Mouse (Mus musculus): ENCODE measurements around the gene Rab28.
A peak's percentile ranks its signal among the peaks of the same experiment; 100 is the strongest.
"Not testable (repeated sequence)": the region's sequence is repeated elsewhere in the genome, so short reads cannot be mapped to it uniquely, and the experiment has no call there.

Gene Rab28

DNA sequence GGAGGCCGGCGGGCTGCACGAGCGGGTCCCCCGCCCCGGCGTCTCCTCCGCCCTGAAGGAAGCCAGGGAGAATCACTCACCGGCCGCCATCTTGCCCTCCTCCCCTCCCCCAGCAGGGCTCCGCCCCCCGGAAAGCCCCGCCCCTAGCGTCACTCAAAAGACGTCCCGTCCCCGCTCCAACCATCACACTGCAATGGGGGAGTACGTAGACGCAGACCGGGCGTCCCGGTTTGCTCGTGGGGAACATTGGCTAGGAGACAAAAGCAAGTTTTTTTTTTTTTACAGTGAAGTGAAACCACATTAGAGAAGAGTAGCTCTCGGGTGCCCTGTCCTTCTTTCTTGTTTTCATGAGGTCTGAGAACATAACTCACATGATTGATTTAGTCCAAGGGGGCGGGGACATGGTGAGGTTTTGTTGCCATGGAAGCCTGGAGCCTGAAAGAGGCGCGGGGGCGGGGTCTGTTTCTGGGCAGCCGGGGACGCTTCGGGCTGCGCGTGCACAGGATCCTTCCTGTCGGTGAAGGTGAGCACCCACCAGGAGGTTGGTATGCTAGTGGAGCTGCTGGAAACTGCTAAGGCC, at the start of gene Rab28:
Rab28 (minus strand) TSS at position 107 of the 580 bp plus-strand sequence.
- DNase-seq: peak; percentile 89 to 95

DNA sequence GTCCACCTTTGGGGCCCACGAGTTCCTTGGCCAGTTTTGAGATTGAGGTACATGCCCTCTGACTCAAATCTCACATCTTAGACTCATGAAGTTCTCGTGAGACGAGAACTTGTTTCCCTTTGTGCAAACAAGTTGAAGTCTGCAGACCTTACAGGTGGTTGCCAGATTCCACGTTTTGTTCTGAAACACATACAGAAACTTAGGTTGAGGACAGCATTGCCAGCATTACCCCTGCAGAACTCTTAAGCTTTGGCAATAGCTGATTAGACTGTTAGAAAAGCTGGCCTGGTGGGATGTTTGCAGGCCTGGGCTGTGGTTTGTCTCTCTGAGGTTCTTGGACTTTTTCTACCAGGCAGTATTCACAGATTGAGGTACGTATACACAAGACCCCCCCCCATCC, 49.4 kb upstream of the Rab28 start:
- no peak for DNase-seq

DNA sequence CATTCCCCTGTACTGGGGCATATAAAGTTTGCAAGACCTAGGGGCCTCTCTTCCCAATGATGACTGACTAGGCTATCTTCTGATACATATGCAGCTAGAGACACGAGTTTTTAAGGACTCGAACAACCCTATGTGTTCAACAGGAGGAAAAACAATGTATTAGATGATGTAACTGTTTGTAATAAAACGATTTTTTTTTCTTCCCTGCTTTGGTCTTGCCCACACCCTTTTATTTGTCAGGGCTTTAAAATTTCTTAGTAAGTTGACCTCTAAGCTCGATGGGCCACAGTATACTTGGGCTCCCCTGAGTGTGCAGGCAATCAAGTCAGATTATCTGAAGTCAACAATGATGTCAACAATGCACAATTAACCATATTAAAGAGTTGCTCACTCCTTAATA, 48.4 kb upstream of the Rab28 start:
- no peak for DNase-seq

DNA sequence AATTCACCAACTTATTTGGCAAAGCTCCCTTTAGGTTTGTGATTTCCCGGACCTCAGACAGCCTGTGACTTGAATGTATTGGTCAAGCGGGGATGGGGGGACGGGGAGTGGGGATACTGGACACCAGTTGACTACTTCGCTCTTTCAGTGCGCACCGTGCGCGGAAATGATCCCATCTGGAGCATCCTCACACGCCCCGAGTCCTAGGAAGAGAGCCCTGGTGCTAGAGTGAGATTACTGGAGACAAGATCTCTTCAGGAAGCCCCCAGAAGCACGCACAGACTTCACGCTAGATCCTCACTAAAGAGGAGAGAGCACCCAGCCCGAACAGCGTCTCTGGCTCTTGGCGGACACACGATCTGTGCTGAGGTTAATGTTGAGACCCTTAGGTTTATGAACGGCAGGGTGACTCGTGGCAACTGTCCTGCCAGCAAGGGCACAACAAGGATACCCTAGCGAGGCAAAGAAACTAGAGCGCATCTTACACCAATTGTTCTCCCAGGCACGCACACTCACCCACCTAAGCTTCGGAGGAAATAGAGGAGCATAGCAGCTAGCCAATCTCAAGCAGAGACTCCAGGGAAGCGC, 47.5 kb upstream of the Rab28 start:
- no peak for DNase-seq

DNA sequence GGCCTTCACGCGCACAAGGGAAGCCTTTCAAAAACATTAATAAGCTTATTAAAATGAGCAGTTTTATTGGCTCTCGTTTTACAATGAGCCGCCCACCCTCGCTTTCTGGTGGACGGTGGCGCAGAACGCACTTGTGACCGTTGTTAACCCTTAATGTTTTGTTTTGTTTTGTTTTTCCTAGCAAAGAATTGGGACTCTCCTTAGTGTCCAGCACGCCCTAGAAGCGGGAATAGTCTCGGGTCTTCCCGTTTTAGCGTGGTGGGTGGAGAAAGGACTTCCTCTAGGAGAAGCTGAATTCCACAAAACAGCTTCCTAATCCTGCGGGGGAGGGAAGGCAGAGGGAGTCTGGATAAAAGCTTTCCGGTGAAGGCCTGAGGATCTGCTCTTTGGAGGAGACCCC, 46.9 kb upstream of the Rab28 start:
- DNase-seq: no peak

DNA sequence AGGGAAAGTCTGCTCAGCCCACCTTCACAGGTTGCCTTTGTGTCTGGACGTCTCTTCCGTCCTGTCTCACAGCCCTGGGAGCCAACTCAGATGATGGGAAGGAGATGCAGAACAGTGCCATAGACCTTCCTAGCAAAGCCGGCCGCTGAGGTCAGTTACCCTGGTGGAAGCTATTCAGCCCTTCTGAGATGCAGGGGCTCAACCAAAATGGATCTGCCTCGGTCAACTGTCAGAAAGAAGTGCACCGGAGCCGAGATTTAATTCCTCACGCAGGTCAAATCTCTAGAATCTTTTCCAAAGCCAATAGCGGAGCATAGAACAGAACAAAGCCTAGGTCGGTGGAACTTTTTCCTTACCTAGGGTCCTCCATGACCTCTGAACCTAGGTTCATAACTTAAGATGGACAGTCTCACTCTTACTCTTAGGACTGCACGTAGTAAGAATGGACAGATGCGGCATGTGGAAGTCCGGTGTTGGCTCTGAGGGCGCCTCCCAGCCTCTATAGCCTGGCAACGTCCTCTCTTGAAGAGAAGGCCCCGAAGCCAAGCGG, 46.3 kb upstream of the Rab28 start:
- no peak for DNase-seq

DNA sequence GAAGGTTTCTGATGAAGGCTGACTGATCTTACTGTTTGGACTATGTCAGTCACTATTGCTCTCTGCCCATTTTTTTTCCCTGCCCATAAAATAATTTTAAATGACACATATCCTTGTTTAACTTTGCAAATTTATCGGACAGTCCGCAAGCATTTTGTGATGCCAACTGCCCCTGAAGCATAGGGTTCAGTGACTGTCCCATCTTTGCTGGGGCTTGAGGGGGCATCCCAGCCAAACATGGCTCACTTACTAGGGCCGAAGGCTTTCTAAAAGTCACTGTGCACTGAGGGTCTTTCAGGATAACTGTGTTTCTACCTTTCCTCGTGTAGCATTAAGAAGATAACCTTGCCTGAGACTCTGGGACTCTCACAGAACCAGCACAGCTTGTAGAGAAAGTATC, 44.8 kb upstream of the Rab28 start:
- no peak for DNase-seq

DNA sequence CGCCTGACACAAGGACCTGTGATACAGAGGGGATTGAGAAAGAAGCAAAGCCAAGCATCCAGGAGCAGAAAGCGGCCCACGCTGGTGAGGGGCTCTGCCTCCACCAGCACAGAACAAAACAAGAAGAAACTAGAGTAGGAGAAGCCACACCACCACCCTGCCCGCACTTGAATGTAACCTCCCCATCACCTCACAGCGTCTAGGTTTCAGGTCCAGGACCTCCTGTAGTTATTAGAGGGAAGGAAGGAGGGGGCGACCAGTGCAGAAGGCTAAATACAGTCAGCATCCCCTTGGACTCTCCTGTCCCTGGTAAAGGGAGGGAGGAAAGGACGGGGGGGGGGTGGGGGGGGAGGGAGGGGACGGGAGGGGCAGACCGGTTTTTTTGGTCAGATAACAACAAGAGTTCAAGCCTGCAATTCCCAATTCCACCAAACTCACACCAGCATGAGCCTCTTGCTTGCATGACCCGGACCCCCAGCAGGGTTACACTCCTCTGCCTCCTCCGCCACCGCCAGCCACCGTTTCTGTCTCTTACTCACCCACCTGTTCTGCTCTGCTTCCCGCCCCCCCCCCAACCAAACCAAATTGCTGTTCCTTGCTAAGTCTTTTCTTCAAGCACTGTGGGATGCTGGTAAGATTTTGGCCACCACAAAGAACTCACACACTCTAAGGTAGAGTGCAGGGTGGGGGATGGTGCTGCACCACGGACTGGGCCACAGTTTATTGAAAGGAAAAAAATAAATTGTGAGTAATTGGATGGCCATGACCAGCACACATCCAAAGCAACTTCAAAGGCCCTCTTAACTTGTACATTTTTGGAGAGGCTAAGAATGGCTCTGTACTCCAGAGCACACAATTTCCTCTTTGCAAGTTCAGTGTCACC, 37.2 kb upstream of the Rab28 start:
- no peak for DNase-seq

DNA sequence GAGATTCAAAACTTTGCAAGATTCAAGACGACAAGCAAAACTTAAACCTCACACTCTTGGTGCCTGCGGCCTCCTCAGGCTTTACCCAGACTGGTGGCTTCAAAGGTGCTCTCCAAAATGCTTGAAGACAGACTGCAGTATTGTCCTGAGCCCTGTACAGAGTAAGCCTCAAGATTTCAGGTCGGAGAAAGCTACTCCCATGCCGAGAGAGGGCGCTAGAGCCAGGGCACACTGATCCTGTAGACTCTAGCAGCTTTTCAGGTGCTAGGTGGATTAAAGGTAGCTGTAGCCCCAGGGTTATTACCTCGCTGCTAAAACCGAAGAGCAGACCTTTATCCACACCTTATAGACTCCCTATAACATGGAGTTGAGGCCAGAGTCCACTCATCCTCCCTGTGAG, 36.3 kb upstream of the Rab28 start:
- DNase-seq: no peak

DNA sequence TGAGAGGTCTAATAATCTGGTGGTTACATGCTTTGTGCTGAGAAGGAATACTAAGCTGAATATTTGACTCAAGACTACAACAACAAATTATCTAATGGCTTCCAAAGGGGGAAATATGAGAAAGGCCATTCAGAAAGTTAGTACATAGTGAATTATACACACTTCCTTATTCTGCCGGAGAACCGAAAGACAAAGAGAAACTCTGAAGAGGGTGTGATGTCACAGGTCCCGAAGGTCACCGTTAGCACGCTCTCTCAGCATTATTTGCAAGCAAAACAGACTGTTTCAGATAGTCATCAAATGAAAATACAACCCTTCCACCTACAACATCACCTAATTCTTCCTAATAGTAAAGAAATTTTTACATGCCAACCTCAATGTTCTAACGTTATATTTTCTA, 30.9 kb upstream of the Rab28 start:
- no peak for DNase-seq

DNA sequence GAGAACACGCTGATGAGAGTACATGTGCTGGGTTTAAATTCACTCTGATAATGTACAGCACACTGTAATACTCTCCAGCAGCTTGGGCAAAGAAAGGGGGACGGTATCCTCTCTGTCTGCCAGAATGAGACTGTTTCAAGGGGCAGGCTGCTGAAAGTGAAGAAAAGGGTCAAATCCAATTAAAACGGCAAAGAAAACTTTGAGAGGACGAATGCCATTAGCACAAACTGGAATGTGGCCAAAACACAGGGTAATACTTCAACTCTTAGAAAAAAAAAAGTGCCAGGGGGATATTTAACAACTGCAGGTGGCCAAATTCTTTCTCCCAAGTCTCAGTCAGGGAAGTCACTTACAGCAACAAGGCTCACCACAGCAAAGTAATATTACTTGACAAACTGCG, 29.1 kb upstream of the Rab28 start:
- DNase-seq: no peak

DNA sequence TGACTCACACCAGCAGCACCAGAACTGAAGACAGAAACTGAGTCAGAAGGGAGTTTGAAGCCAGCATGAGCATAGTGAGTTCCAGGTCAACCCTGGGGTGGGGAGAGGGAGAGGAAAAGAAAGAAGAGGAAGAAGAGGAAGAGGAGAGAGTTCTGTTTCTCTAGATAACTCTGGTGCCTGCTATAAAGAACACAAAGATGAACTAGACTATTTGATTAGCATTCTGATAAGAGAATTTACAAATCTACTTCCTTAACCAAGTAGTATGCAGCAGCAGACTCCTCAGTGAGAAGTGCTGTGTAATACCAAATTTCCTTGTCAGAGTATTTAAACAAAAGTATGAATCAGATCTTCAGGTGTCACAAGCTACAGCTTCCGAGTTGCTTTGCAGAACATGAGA, 19.1 kb upstream of the Rab28 start:
- no peak for DNase-seq

DNA sequence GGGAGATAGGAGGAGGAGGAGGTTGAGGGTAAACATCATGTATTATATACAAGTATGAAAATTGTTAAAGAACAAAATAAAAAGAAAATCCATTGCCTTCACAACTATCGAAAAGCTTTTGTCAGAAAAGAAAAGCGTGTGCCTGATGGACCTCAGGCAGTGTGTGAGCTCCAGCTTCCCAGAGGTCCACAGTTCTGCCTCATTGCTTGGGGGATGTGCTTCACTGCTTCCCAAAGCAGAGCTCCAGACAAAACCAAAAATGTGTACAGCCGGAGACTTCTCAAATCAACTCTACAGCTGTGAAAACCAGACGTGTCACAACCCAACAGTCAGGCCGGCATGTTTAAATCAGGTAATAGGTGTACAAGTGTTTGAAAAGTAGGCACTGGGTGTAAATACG, 17.6 kb upstream of the Rab28 start:
- DNase-seq: no peak

DNA sequence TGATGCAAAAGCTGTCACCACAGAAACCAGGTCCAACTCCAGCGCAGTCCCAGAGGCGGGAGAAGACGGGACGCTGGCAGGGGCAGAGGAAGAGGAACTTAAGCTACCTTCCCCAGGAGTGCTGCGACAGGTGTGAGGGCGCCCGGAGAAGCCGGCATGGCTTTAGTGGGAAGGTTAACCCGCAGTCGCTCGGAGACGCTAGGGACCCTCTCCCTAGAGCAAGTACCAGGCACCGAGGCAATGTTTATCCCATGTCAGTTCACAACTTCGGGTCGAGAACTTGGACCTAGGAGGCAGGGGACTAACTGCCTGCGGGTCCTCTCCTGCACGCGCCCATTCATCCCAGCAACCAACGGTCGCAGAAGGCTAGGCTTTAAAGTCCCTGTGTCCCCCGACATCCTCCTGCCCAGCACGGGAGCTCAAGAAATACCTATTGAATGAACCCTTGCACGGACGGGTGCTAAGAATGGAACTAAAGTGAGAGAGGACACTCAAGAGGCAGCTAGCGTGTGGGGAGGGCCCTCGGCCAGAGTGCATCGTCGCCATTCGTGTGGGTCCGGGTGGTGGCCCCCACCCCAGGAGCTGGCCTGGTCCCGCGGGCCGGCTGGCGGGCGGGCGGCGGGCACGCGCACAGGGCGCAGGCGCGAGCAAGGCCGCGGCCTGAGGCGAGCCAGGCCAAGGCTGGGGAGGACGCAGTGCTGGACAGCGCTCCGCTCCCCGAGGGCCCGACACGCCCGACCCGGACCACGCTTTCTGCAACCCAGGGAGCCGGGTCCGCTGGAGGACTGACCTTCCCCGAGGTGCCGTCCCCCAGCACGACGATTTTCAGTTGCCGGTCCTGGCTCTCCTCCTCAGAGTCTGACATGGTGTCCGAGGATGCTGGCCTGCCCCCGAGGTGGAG, 592 bp downstream of the Rab28 start:
- peak; percentile 7 to 14 for DNase-seq

DNA sequence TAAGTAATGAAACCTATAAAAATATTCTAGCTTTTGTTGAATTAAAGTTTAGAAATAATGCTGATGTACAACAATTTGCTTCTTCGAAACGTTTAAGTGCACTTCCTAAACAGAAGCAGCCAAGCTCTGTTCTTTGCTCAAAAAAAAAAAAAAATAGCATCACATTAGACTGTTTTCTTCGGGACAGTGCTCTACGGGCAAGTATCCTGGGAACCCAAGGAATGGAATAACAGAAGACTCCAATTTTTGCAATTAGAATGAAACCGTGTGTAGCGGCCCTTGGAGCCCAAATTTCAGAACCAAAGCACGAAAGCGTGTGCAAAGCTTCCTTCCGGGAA, 1.2 kb downstream of the Rab28 start:
- no peak for DNase-seq

DNA sequence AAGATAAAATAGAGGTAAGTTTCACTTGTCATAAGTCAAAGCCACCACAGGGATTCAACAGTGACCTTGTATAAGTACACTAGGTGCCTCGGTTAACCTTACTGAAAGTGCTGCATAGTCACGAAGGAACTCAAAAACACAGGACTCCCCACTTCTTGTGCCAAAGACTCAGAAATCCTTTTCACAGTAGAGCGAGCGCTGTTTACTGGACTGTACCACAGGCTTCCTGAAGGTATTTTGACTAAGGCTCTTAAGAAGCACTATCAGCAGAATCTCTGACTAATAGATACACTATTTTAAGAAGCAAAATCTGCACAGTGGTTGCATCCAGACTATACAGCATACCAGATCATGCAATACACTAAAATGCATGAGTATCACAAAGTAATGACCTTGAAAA, 6.9 kb downstream of the Rab28 start:
- not testable (repeated sequence) for DNase-seq

DNA sequence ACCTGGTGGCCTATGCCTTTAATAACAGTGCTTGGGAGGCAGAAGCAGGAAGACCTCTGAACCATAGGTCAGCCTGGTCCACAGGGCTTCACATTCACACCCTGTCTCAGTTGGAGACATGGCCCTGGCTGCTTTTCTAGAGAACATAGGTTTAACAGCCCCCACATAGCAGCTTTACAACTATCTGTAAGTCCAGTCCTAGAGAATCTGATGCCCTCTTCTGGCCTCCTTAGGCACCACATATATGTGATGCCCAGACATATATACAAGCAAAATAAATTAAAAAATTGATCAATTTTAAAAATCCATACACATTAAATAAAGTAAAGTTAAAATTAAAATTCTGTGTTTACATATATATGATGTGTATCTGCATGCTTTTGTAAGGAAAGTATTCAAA, 10.0 kb downstream of the Rab28 start:
- DNase-seq: no peak

DNA sequence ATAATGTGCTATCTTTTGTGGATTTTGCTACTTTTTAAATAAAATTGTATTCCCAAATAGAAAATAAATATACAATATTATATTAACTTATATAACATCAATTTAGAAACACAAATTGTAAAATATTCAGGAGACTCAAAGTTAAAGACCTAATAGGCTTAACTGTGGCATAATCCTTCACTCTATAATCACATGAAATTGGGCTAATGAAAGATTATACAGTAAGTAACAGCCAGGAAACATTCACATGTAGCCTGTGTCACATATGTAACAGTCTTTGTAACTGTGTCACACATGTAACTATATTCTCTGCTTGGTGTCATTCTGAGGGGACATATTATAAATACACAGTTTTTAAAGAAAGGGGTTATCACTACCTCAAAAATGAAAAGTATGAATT, 22.9 kb downstream of the Rab28 start:
- DNase-seq: no peak

DNA sequence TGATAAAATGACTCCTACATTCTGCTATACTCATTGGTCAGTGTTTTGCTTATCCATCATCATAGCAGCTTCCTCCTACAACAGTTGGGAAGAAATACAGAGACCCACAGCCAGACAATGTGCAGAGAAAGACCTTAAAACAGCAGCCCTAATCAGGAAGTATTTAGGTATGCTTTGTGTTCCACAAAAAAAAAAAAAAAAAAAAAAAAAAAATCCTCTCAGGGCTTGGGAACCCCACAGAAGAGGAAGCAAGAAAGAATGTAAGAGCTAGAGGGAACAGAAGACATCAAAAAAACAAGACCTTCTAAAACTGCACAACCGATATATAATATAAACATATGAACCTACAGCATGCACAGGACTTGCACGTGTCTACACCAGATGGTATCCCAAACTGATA, 24.0 kb downstream of the Rab28 start:
- no peak for DNase-seq

DNA sequence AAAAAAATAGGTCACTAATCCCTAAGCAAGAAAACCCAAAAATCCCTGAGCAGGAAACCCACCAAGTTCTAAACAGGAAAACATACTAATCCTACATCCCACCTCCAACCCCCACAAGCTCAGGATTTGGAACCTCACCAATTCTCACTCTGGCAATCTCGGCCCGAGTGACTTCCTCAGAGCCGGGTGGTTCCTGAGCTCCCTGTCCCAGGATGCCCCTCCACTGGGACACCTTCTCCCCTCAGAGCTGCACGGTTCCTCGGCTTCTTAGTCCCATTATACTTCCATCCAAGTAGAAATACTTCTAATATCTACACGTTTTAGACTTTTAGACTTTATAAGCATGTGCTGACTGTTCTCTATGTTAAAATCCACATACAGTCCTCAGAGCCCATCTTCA, 41.9 kb downstream of the Rab28 start:
- DNase-seq: no peak

DNA sequence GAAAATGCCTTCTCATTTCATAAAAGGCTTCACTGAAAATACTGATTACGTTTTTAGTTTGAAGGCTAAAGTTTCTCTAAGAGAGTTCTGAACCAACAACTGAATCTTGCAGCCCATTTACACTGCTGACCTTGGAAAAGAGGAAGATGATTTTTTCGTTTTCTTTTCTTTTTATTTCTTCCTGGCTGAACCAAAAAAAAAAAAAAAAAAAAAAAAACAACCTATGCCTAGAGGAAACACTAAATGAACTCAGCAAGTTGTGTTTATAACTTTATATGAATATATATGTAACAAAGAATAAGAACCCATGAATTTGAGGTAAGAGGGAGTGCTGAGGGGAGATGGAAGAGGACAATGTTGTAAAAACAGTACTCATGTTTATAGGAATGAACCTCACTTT, 71.2 kb downstream of the Rab28 start:
- DNase-seq: no peak

DNA sequence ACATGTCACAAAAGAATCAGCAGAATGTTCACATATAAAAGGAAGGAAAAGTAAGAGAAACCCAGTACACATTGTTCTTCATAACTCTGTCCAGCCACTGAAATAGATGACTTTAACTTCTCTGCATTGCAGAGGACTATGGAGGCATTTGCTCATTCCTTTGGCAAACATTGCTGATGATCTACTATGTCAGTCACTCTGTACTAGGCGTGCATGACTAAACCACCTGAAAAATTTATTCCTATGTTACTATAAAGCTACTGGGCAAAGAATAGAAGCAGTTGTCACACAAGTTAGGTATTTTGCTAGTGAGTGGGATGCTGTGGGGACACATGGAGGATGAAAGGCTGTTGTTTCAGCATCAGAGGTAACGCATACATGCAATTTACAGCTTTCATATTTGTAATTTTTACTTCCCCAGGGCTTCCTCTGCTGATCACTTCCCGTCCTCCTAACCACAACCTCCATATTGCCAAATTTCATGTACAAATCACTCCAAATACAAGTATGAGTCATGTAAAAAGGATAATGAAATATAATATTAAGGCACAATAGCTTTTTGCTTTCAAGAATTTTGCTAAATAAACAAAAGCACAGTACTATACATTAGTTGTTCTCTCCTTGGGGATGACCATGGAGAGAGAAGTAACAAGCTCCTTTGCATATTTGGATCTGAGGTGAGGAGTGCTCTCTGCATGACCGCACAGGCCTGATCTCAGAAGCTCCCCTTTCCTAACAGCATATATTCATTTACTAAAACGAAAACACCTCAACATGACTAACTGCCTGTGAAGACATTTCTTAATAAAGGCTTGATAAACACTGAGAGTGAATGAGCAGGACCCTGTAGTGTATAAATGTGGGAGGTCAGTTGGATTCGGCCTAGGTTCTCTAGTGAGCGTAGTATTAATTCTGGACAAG, 80.5 kb downstream of the Rab28 start:
- no peak for DNase-seq

All from spleen, adult 18-20 months (tissue).